In genomic region chr7:4856508-4856907, GRCm38 (mm10) we compare ENCODE assay signal across 39 mouse cellular contexts. TPM values are rescaled to one million over a fixed set of nuclear protein-coding genes. Genes with fewer than 3 reads are reported as not detected.
"Had no signal": no experiment of that assay in that cellular context is flagged by ENCODE, and none has a peak within 500 bp of the region (broad histone marks: within the 10 kb centered on the region; RNA-seq: fewer than 3 reads in every experiment).

No protein-coding gene starts in this region.

- H3K4me3 ChIP-seq: limb, embryonic 10.5 days; limb, embryonic 12.5 days; limb, embryonic 13.5 days; limb, embryonic 15.5 days; liver, embryonic 12.5 days; liver, embryonic 13.5 days; liver, embryonic 15.5 days; lung, embryonic 15.5 days; megakaryocyte, embryonic 14.5 days; midbrain, embryonic 10.5 days; midbrain, embryonic 12.5 days; midbrain, embryonic 13.5 days; midbrain, embryonic 15.5 days; myocyte; neural tube, embryonic 12.5 days had no signal

- ATAC-seq: liver, embryonic 12.5 days; liver, postnatal 0 days; lung, postnatal 0 days; midbrain, embryonic 13.5 days; midbrain, embryonic 15.5 days; midbrain, embryonic 16.5 days had no signal

- DNase-seq: left cerebral cortex, postnatal 4 days; liver; liver, embryonic 13.5 days; liver, postnatal 0 days; lung, adult 18-20 months; lung, adult 2 months; lung, embryonic 14.5 days; lung, postnatal 10 days; lung, postnatal 14 days; lung, postnatal 36 days; lung, postnatal 4 days; midbrain, embryonic 14.5 days had no signal

- H3K36me3 ChIP-seq: limb, embryonic 10.5 days; limb, embryonic 12.5 days; limb, embryonic 13.5 days; limb, embryonic 15.5 days; liver, embryonic 12.5 days; liver, embryonic 13.5 days; liver, embryonic 15.5 days; lung, embryonic 15.5 days; midbrain, embryonic 10.5 days; midbrain, embryonic 12.5 days; midbrain, embryonic 13.5 days; midbrain, embryonic 15.5 days; neural tube, embryonic 12.5 days had no signal

- H3K27ac ChIP-seq: limb, embryonic 10.5 days; limb, embryonic 12.5 days; limb, embryonic 13.5 days; limb, embryonic 15.5 days; liver, embryonic 12.5 days; liver, embryonic 13.5 days; liver, embryonic 14.5 days; liver, embryonic 15.5 days; lung, embryonic 15.5 days; macrophage; midbrain, embryonic 10.5 days; midbrain, embryonic 12.5 days; midbrain, embryonic 13.5 days; midbrain, embryonic 15.5 days; neural tube, embryonic 12.5 days had no signal

- H3K4me2 ChIP-seq: limb, embryonic 12.5 days; limb, embryonic 13.5 days; limb, embryonic 15.5 days; liver, embryonic 12.5 days; liver, embryonic 13.5 days; liver, embryonic 15.5 days; lung, embryonic 14.5 days; lung, embryonic 15.5 days; midbrain, embryonic 11.5 days; midbrain, embryonic 12.5 days; midbrain, embryonic 13.5 days; midbrain, embryonic 15.5 days; neural tube, embryonic 12.5 days had no signal

- H3K4me1 ChIP-seq: limb, embryonic 12.5 days; limb, embryonic 13.5 days; limb, embryonic 15.5 days; liver, embryonic 12.5 days; liver, embryonic 13.5 days; liver, embryonic 15.5 days; lung, embryonic 15.5 days; megakaryocyte, embryonic 14.5 days; midbrain, embryonic 10.5 days; midbrain, embryonic 12.5 days; midbrain, embryonic 13.5 days; midbrain, embryonic 15.5 days; neural tube, embryonic 12.5 days had no signal

- H3K27me3 ChIP-seq: lung, embryonic 15.5 days; midbrain, embryonic 12.5 days; midbrain, embryonic 13.5 days; midbrain, embryonic 15.5 days; neural tube, embryonic 12.5 days had no signal

- H3K9ac ChIP-seq: limb, embryonic 12.5 days; limb, embryonic 13.5 days; limb, embryonic 15.5 days; liver, embryonic 12.5 days; liver, embryonic 13.5 days; liver, embryonic 14.5 days; liver, embryonic 15.5 days; liver, postnatal 0 days; lung, embryonic 14.5 days; lung, embryonic 15.5 days; midbrain, embryonic 12.5 days; midbrain, embryonic 13.5 days; midbrain, embryonic 15.5 days; neural tube, embryonic 12.5 days had no signal

- H3K9me3 ChIP-seq: limb, embryonic 10.5 days; limb, embryonic 12.5 days; limb, embryonic 13.5 days; limb, embryonic 15.5 days; liver, embryonic 12.5 days; liver, embryonic 13.5 days; liver, embryonic 15.5 days; lung, embryonic 15.5 days; megakaryocyte, embryonic 14.5 days; midbrain, embryonic 10.5 days; midbrain, embryonic 12.5 days; midbrain, embryonic 13.5 days; midbrain, embryonic 15.5 days; neural tube, embryonic 12.5 days had no signal

RNA-seq across cellular contexts. Expression of gene Shisa7, which starts 12.0 kb away (rescaled TPM):
- total RNA-seq: megakaryocyte, adult 5-6 weeks; monocyte, adult 5-6 weeks had no signal
- polyA plus RNA-seq: liver, embryonic 12.5 days; liver, embryonic 13.5 days; liver, embryonic 15.5 days; liver, embryonic 16.5 days; liver, postnatal 0 days; macrophage; myocyte had no signal

RNA-seq across cellular contexts. Expression of gene Gm36210, which starts 49.8 kb away (rescaled TPM):
- total RNA-seq: megakaryocyte progenitor cell, adult 5-6 weeks; megakaryocyte, adult 5-6 weeks; megakaryocyte-erythroid progenitor cell, adult 5-6 weeks; midbrain, postnatal 0 days; monocyte, adult 5-6 weeks had no signal
- polyA plus RNA-seq: limb, embryonic 10.5 days; limb, embryonic 11.5 days; limb, embryonic 12.5 days; limb, embryonic 13.5 days; limb, embryonic 15.5 days; liver, embryonic 12.5 days; liver, embryonic 15.5 days; liver, embryonic 16.5 days; liver, postnatal 0 days; lung, embryonic 14.5 days; lung, embryonic 15.5 days; lung, embryonic 16.5 days; lung, postnatal 0 days; macrophage; midbrain, embryonic 10.5 days; midbrain, embryonic 11.5 days; midbrain, embryonic 12.5 days; myocyte had no signal
